ENCODE assay signal across 1 mouse cellular context in the genomic region with DNA sequence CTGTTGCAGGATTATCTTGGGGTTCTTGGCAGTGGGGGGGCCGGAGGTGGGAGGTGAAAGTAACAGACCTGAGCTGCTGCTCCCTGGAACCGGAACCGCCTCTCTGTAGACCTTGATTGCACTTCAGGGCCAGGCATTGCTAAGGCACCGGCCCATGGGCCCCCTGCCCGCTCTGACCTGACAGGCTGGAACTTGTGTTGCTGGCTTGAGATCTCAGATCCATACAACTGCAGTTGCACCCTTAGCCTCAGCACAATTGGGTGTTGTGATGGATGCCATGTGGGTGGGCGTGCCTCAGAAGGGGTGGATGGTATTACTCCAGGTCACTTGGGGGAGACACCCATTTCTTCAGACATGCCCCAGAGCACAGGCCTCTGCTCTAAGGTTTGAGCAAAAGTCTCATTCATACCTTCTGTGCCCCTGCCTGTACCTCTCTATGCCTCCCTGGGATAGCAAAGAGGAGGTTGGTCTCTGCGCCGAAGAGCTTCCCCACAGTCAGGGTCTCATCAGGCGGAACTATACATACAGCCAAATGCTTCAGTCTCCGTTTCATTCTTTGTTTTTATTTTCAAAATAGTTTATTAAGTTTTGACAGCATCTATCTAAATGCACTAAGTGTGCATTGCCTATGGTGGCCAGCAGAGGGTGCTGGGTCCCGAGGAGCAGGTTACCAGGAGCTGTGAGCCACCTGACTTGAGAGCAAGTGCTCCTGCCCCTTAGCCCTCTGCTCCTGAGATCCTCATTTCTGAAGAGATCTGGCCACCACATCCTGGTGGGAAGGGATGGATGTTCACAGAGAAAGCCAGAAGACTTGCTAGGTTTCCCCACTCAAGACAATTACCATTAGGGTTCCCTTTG.
TF ChIP-seq lines count a peak whose summit lies in the region.

No protein-coding gene starts in this region.

TF ChIP-seq in MEL, 35 proteins besides CTCF, POLR2A, EP300 and RAD21:
- TF ChIP-seq ZC3H11A (IDR thresholded peaks at IDR 0.05; ENCODE audit: low read depth, low read length) (peak; percentile 42), ELF1 (IDR thresholded peaks at IDR 0.05; ENCODE audit: low read depth, low read length) (no peak), E2F4 (IDR thresholded peaks at IDR 0.05; ENCODE audit: borderline replicate concordance, low read depth, low read length) (no peak), RCOR1 (IDR thresholded peaks at IDR 0.05; ENCODE audit: low read depth, low read length) (no peak), MYC (IDR thresholded peaks at IDR 0.05; ENCODE audit: low read depth, low read length) (0 out of 2 replicates have a peak, but pooled peaks have one; percentile 41), POLR2AphosphoS2 (IDR thresholded peaks at IDR 0.05; ENCODE audit: low read length) (peak; percentile 64; the same call in 1 of the 2 replicates), MEF2A (IDR thresholded peaks at IDR 0.05; ENCODE audit: extremely low read depth, insufficient replicate concordance, low read depth, low read length, poor library complexity, severe bottlenecking) (0 out of 2 replicates have a peak, but pooled peaks have one; percentile 12), CHD1 (IDR thresholded peaks at IDR 0.05; ENCODE audit: low read depth, low read length) (no peak), MAZ (IDR thresholded peaks at IDR 0.05; ENCODE audit: low read depth, low read length) (0 out of 2 replicates have a peak, but pooled peaks have one; percentile 25), SMC3 (IDR thresholded peaks at IDR 0.05; ENCODE audit: low read depth, low read length) (peak; percentile 90), HCFC1 (IDR thresholded peaks at IDR 0.05; ENCODE audit: low read depth, low read length) (0 out of 2 replicates have a peak, but pooled peaks have one; percentile 23), MYB (IDR thresholded peaks at IDR 0.05; ENCODE audit: low read depth, low read length) (no peak), GABPA (IDR thresholded peaks at IDR 0.05; ENCODE audit: low read depth, low read length) (no peak), UBTF (IDR thresholded peaks at IDR 0.05; ENCODE audit: borderline replicate concordance, insufficient read depth, low read depth, low read length) (no peak), NELFE (IDR thresholded peaks at IDR 0.05; ENCODE audit: low read depth, low read length) (no peak), KAT2A (conservative IDR thresholded peaks at IDR 0.05; ENCODE audit: low read depth, low read length) (no peak), MXI1 (IDR thresholded peaks at IDR 0.05; ENCODE audit: low read depth, low read length) (peak; percentile 37; the same call in 1 of the 2 replicates), ZMIZ1 (IDR thresholded peaks at IDR 0.05; ENCODE audit: low read depth, low read length) (no peak), TBP (IDR thresholded peaks at IDR 0.05; ENCODE audit: low read depth, low read length) (no peak), CHD2 (IDR thresholded peaks at IDR 0.05; ENCODE audit: low read length) (peak; percentile 14; the same call in 1 of the 2 replicates), BHLHE40 (IDR thresholded peaks at IDR 0.05; ENCODE audit: borderline replicate concordance, low read depth, low read length) (no peak), USF1 (IDR thresholded peaks at IDR 0.05; ENCODE audit: low read depth, low read length) (peak; percentile 61)
